Mouse (Mus musculus): ENCODE measurements around the gene Tor2a.
A peak's percentile ranks its signal among the peaks of the same experiment; 100 is the strongest.

The Tor2a gene

GRCm38 (mm10) chr2:32757056-32757845, at the start of gene Tor2a:
TSS of gene Tor2a (plus strand) at chr2:32757234.
- DNase-seq (ENCODE audit: low spot score in 2 of 2), result peak; percentile 88 to 97

GRCm38 (mm10) chr2:32708643-32709042, 48.4 kb upstream of the Tor2a start:
- DNase-seq (ENCODE audit: low spot score in 2 of 2), result peak; percentile 61 to 86

- DNase-seq (ENCODE audit: low spot score in 2 of 2), result no peak
Measured at GRCm38 (mm10) chr2:32709521-32710137, 47.4 kb upstream of the Tor2a start.

- peak in 1 of 2 experiments; percentile 47 for DNase-seq (ENCODE audit: low spot score in 2 of 2)
Measured at GRCm38 (mm10) chr2:32710425-32710824, 46.6 kb upstream of the Tor2a start.

- no peak for DNase-seq (ENCODE audit: low spot score in 2 of 2)
Measured at GRCm38 (mm10) chr2:32711301-32712056, 45.6 kb upstream of the Tor2a start.

GRCm38 (mm10) chr2:32712108-32712551, 44.9 kb upstream of the Tor2a start:
- DNase-seq (ENCODE audit: low spot score in 2 of 2), result peak; percentile 58 to 82

- DNase-seq (ENCODE audit: low spot score in 2 of 2), result peak in 1 of 2 experiments; percentile 96
Measured at GRCm38 (mm10) chr2:32712586-32712933, 44.5 kb upstream of the Tor2a start.

- peak; percentile 93 to 95 for DNase-seq (ENCODE audit: low spot score in 2 of 2)
Measured at GRCm38 (mm10) chr2:32712934-32713817, 43.9 kb upstream of the Tor2a start, which contains the start of gene Cdk9. TSS of gene Cdk9 (minus strand) at chr2:32713076.

- no peak for DNase-seq (ENCODE audit: low spot score in 2 of 2)
Measured at GRCm38 (mm10) chr2:32714117-32714986, 42.7 kb upstream of the Tor2a start.

- DNase-seq (ENCODE audit: low spot score in 2 of 2), result peak; percentile 48 to 58
Measured at GRCm38 (mm10) chr2:32714987-32715425, 42.0 kb upstream of the Tor2a start.

GRCm38 (mm10) chr2:32718761-32719160, 38.3 kb upstream of the Tor2a start:
- no peak for DNase-seq (ENCODE audit: low spot score in 2 of 2)

GRCm38 (mm10) chr2:32720053-32720452, 37.0 kb upstream of the Tor2a start:
- DNase-seq (ENCODE audit: low spot score in 2 of 2), result no peak

- peak; percentile 46 to 63 for DNase-seq (ENCODE audit: low spot score in 2 of 2)
Measured at GRCm38 (mm10) chr2:32720681-32721229, 36.3 kb upstream of the Tor2a start, which contains the start of gene Sh2d3c. TSS of gene Sh2d3c (plus strand) at chr2:32721055.

GRCm38 (mm10) chr2:32722046-32722445, 35.0 kb upstream of the Tor2a start:
- DNase-seq (ENCODE audit: low spot score in 2 of 2), result no peak

GRCm38 (mm10) chr2:32722581-32722980, 34.5 kb upstream of the Tor2a start:
- no peak for DNase-seq (ENCODE audit: low spot score in 2 of 2)

GRCm38 (mm10) chr2:32724149-32724548, 32.9 kb upstream of the Tor2a start:
- no peak for DNase-seq (ENCODE audit: low spot score in 2 of 2)

- DNase-seq (ENCODE audit: low spot score in 2 of 2), result no peak
Measured at GRCm38 (mm10) chr2:32724832-32725790, 31.9 kb upstream of the Tor2a start.

- peak; percentile 37 to 79 for DNase-seq (ENCODE audit: low spot score in 2 of 2)
Measured at GRCm38 (mm10) chr2:32727435-32727834, 29.6 kb upstream of the Tor2a start.

- no peak for DNase-seq (ENCODE audit: low spot score in 2 of 2)
Measured at GRCm38 (mm10) chr2:32728463-32728862, 28.6 kb upstream of the Tor2a start.
